1 mouse cellular context compared by ENCODE assay signal in the genomic region with DNA sequence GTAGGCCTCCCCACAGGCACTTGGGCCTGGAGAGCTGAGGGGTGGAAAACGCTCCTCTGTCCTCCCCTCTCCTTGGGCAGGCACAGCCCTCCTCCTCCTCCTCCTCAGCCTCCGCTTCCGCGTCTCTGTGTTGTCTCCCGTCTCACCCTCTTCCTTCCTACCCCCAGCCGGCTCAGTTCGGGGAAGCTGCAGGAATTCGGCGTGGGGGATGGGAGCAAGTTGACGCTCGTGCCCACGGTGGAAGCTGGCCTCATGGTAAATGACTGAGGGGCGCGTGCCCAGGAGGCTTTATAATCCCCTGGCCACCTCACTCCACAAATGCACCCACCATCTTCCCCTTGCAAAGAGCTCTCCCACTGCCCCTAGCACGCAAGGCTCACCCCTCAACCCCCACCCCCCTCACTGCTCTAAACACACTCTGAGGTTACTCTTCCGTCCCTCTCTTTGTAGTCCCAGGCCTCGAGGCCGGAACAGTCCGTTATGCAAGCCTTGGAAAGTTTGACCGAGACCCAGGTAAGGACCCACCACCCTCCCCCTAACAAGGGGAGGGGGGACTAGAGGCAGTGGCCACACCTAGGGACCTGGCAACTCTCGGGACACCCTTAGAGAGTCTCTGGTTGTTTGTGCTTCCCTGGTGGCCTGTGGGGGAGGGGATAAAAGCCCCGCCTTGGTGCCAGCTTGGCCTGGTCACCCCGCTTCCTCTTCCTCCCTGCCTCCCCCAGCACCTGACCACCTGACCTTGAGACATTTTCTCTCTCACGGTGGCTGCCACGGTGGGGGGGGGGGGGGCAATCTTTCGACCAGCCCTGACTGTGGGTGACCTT.
TF ChIP-seq lines count a peak whose summit lies in the region.

No protein-coding gene starts in this region.

TF ChIP-seq in CH12.LX, 34 proteins besides CTCF, POLR2A, EP300 and RAD21:
- TF ChIP-seq MEF2A (IDR thresholded peaks at IDR 0.05; ENCODE audit: borderline replicate concordance, low read depth, low read length) = peak; percentile 7
- TF ChIP-seq IRF4 (IDR thresholded peaks at IDR 0.05; ENCODE audit: low read depth, low read length) = 0 out of 2 replicates have a peak, but pooled peaks have one; percentile 34
- TF ChIP-seq ZMIZ1 (IDR thresholded peaks at IDR 0.05; ENCODE audit: low read depth, low read length) = 0 out of 2 replicates have a peak, but pooled peaks have one; percentile 27
- TF ChIP-seq MAZ (IDR thresholded peaks at IDR 0.05; ENCODE audit: low read depth, low read length) = no peak; the same call in 1 of the 2 replicates
- no peak for TF ChIP-seq TBP (conservative IDR thresholded peaks at IDR 0.05; ENCODE audit: low read depth, low read length)
- no peak for TF ChIP-seq SMC3 (IDR thresholded peaks at IDR 0.05; ENCODE audit: low read depth, low read length)
- peak; percentile 5 for TF ChIP-seq SIN3A (IDR thresholded peaks at IDR 0.05; ENCODE audit: low read length)
- TF ChIP-seq USF2 (conservative IDR thresholded peaks at IDR 0.05; ENCODE audit: low read depth, low read length) = no peak; the same call in 1 of the 2 replicates
- TF ChIP-seq MXI1 (IDR thresholded peaks at IDR 0.05; ENCODE audit: low read depth, low read length) = 0 out of 2 replicates have a peak, but pooled peaks have one; percentile 24
- TF ChIP-seq KAT2A (IDR thresholded peaks at IDR 0.05; ENCODE audit: insufficient replicate concordance, low read length) = no peak
- TF ChIP-seq MAX (IDR thresholded peaks at IDR 0.05; ENCODE audit: low read length) = 0 out of 2 replicates have a peak, but pooled peaks have one; percentile 10
- TF ChIP-seq ETS1 (conservative IDR thresholded peaks at IDR 0.05; ENCODE audit: low read depth, low read length) = peak; percentile 55
- peak; percentile 21; the same call in 1 of the 2 replicates for TF ChIP-seq CHD2 (IDR thresholded peaks at IDR 0.05; ENCODE audit: low read length)
- TF ChIP-seq RCOR1 (conservative IDR thresholded peaks at IDR 0.05; ENCODE audit: low read depth, low read length) = no peak
- TF ChIP-seq USF1 (IDR thresholded peaks at IDR 0.05; ENCODE audit: low read depth, low read length) = peak; percentile 58
- peak; percentile 67 for TF ChIP-seq TCF12 (IDR thresholded peaks at IDR 0.05; ENCODE audit: low read depth, low read length)
- TF ChIP-seq UBTF (IDR thresholded peaks at IDR 0.05; ENCODE audit: low read depth, low read length) = peak; percentile 32; the same call in 1 of the 2 replicates
- TF ChIP-seq ZNF384 (IDR thresholded peaks at IDR 0.05; ENCODE audit: low read depth, low read length) = no peak
- TF ChIP-seq ZKSCAN1 (IDR thresholded peaks at IDR 0.05; ENCODE audit: borderline replicate concordance, low read depth, low read length) = no peak
- peak; percentile 66 for TF ChIP-seq ELF1 (IDR thresholded peaks at IDR 0.05; ENCODE audit: low read depth, low read length)
- TF ChIP-seq GABPA (IDR thresholded peaks at IDR 0.05; ENCODE audit: insufficient replicate concordance, low read depth, low read length) = no peak
- peak; percentile 46; the same call in 1 of the 2 replicates for TF ChIP-seq BHLHE40 (IDR thresholded peaks at IDR 0.05; ENCODE audit: low read depth, low read length)
- 0 out of 2 replicates have a peak, but pooled peaks have one; percentile 13 for TF ChIP-seq NELFE (IDR thresholded peaks at IDR 0.05; ENCODE audit: low read depth, low read length)
- TF ChIP-seq JUN (IDR thresholded peaks at IDR 0.05; ENCODE audit: insufficient read depth, low read depth, low read length) = no peak
- TF ChIP-seq NRF1 (IDR thresholded peaks at IDR 0.05; ENCODE audit: low read depth, low read length) = no peak
- TF ChIP-seq MYC (IDR thresholded peaks at IDR 0.05; ENCODE audit: low read depth, low read length) = no peak
